Mouse (Mus musculus) limb, embryonic 14.5 days (tissue): Measurements from ENCODE around the gene Vav2. TPM values are rescaled to one million over a fixed set of nuclear protein-coding genes. Genes with fewer than 3 reads are reported as not detected.

Experiments used
- ATAC-seq: fragments of 200-750 bp; cut with Nextera tagmentation; 2 replicates; pipeline ENCODE4 v1.8.0; 2017; ENCODE audit warnings: low read depth, moderate number of reproducible peaks, moderate TSS enrichment; ENCODE audit not compliant: low FRiP score
- DNase-seq: peaks from one replicate; pipeline ENCODE4 v3.0.0-alpha.2; 2015; ENCODE audit warnings: low spot score
- H3K27ac ChIP-seq: fragments of 300-500 bp; sonication (generic); replicated peaks from 2 replicates; pipeline ENCODE4 v1.5.1; 2014; ENCODE audit warnings: low read depth, mild to moderate bottlenecking, low read length, moderate library complexity, mixed read lengths
- H3K27me3 ChIP-seq: fragments of 300-500 bp; sonication (generic); 2 replicates; pipeline ENCODE4 v1.6.1; 2014; ENCODE audit warnings: low read length, mixed read lengths; ENCODE audit not compliant: control insufficient read depth, insufficient read depth
- H3K36me3 ChIP-seq: fragments of 300-500 bp; sonication (generic); 2 replicates; pipeline ENCODE4 v1.6.1; 2014; ENCODE audit warnings: mild to moderate bottlenecking, low read length, moderate library complexity, mixed read lengths; ENCODE audit not compliant: control insufficient read depth, insufficient read depth
- H3K4me1 ChIP-seq: fragments of 300-500 bp; sonication (generic); 2 replicates; pipeline ENCODE4 v1.6.1; 2014; ENCODE audit warnings: antibody characterized with exemption, low read length, mixed read lengths; ENCODE audit not compliant: control insufficient read depth, insufficient read depth
- H3K4me2 ChIP-seq: fragments of 300-500 bp; sonication (generic); replicated peaks from 2 replicates; pipeline ENCODE4 v1.6.1; 2014; ENCODE audit warnings: low read depth, mild to moderate bottlenecking, low read length, moderate library complexity; ENCODE audit not compliant: severe bottlenecking
- H3K4me3 ChIP-seq: fragments of 300-500 bp; sonication (generic); replicated peaks from 2 replicates; pipeline ENCODE4 v1.5.1; 2014; ENCODE audit warnings: low read length
- H3K9ac ChIP-seq: fragments of 300-500 bp; sonication (generic); 2 replicates; pipeline ENCODE4 v1.6.1; 2014; ENCODE audit warnings: mild to moderate bottlenecking, low read depth, low read length, moderate library complexity; ENCODE audit not compliant: severe bottlenecking
- H3K9me3 ChIP-seq: fragments of 300-500 bp; sonication (generic); 2 replicates; pipeline ENCODE4 v1.6.1; 2016; ENCODE audit warnings: low read length; ENCODE audit not compliant: control insufficient read depth
- POLR2A ChIP-seq: fragments of 200-500 bp; IDR thresholded peaks from 2 replicates; pipeline ENCODE4 v1.8.0; 2012; ENCODE audit warnings: inconsistent platforms, mild to moderate bottlenecking, moderate library complexity, borderline replicate concordance; ENCODE audit not compliant: insufficient read depth, insufficient read length; ENCODE audit errors: extremely low read depth
- WGBS: fragments of 180-500 bp; shearing (Covaris S2); extraction: QIAGEN DNeasy Blood & Tissue Kit; methylation state at CpG from one replicate; pipeline ENCODE4 v1.1.7; 2014; 5-methylcytosine and 5-hydroxymethylcytosine counted together
- polyA plus RNA-seq, 2 experiments: library from polyadenylated mRNA; depleted of rRNA in 1 of 2; stranded (reverse) in 1 of 2; unstranded in 1 of 2; fragments of >200 nt; fragmentation: Nextera tagmentation in 1 of 2; extraction: Ambion mirVana in 1 of 2; gene quantifications; 2 replicates each; pipeline versions ENCODE4 v1.2.1 to v1.2.3; 2012 to 2014

Vav2 gene
- polyA plus RNA-seq, 2 experiments: 5.9 to 19.6 TPM

- Histone ChIP-seq H3K4me2 (no peak overlapping the region), H3K36me3 (no peaks in the 10 kb centered on the region), H3K9ac (no peak overlapping the region), H3K9me3 (no peaks in the 10 kb centered on the region), H3K4me3 (no peak overlapping the region), H3K27me3 (no peaks in the 10 kb centered on the region), H3K4me1 (no peaks in the 10 kb centered on the region; the same call in 1 of the 2 replicates), H3K27ac (no peak overlapping the region)
- no peak for ATAC-seq
- no peak for TF ChIP-seq POLR2A
- no peak for DNase-seq
- 92% methylated on average over 3 of the region's 3 CpGs for WGBS
Observed at GRCm38 (mm10) chr2:27311606-27312005, 115.2 kb downstream of the Vav2 start.

- H3K27me3 ChIP-seq: no peaks in the 10 kb centered on the region
- H3K27ac ChIP-seq: no peak overlapping the region
- no peak overlapping the region for H3K4me2 ChIP-seq
- H3K4me1 ChIP-seq: no peaks in the 10 kb centered on the region; the same call in 1 of the 2 replicates
- no peak for TF ChIP-seq POLR2A
- no peak for ATAC-seq
- WGBS: 90% methylated on average over 5 of the region's 5 CpGs
- H3K9me3 ChIP-seq: no peaks in the 10 kb centered on the region
- H3K36me3 ChIP-seq: no peaks in the 10 kb centered on the region
- no peak overlapping the region for H3K9ac ChIP-seq
- no peak overlapping the region for H3K4me3 ChIP-seq
- no peak for DNase-seq
Observed at GRCm38 (mm10) chr2:27310908-27311307, 115.9 kb downstream of the Vav2 start.

- no peak overlapping the region for H3K9ac ChIP-seq
- WGBS: 84% methylated on average over 5 of the region's 5 CpGs
- H3K27ac ChIP-seq: no peak overlapping the region
- no peaks in the 10 kb centered on the region for H3K9me3 ChIP-seq
- no peaks in the 10 kb centered on the region for H3K4me1 ChIP-seq
- TF ChIP-seq POLR2A: no peak
- H3K36me3 ChIP-seq: no peaks in the 10 kb centered on the region
- no peaks in the 10 kb centered on the region for H3K27me3 ChIP-seq
- DNase-seq (no peak), ATAC-seq (no peak)
- H3K4me2 ChIP-seq: no peak overlapping the region
- H3K4me3 ChIP-seq: no peak overlapping the region
Observed at GRCm38 (mm10) chr2:27310221-27310620, 116.6 kb downstream of the Vav2 start.

GRCm38 (mm10) chr2:27306628-27307027 lies 120.2 kb downstream of the Vav2 start:
- H3K27ac ChIP-seq: no peak overlapping the region

GRCm38 (mm10) chr2:27304741-27305140 lies 122.1 kb downstream of the Vav2 start:
- 0 out of 2 replicates have a peak, but pooled peaks cover 1% of the 10 kb centered on the region for H3K36me3 ChIP-seq
- H3K27ac ChIP-seq: no peak overlapping the region
- no peak overlapping the region for H3K4me3 ChIP-seq
- ATAC-seq (no peak), DNase-seq (no peak)
- H3K9me3 ChIP-seq: no peaks in the 10 kb centered on the region
- H3K27me3 ChIP-seq: no peaks in the 10 kb centered on the region
- no peak for TF ChIP-seq POLR2A
- H3K9ac ChIP-seq: no peak overlapping the region
- no peak overlapping the region for H3K4me2 ChIP-seq
- 54% methylated on average over 13 of the region's 13 CpGs for WGBS
- H3K4me1 ChIP-seq: peaks cover 5% of the 10 kb centered on the region; the same call in 1 of the 2 replicates

More at GRCm38 (mm10) chr2:27306628-27307027, 120.2 kb downstream of the Vav2 start:
- no peak overlapping the region for H3K9ac ChIP-seq
- peaks cover 2% of the 10 kb centered on the region; the same call in 1 of the 2 replicates for H3K4me1 ChIP-seq
- no peaks in the 10 kb centered on the region for H3K9me3 ChIP-seq
- H3K27me3 ChIP-seq: no peaks in the 10 kb centered on the region
- WGBS: 88% methylated on average over 8 of the region's 8 CpGs
- ATAC-seq: no peak
- H3K4me2 ChIP-seq: no peak overlapping the region
- DNase-seq: no peak
- no peaks in the 10 kb centered on the region for H3K36me3 ChIP-seq
- no peak overlapping the region for H3K4me3 ChIP-seq
- no peak for TF ChIP-seq POLR2A

- no peak for ATAC-seq
- no peak for DNase-seq
- Histone ChIP-seq H3K4me3 (no peak overlapping the region), H3K27ac (no peak overlapping the region), H3K9me3 (no peaks in the 10 kb centered on the region), H3K27me3 (no peaks in the 10 kb centered on the region), H3K4me2 (no peak overlapping the region), H3K9ac (no peak overlapping the region), H3K4me1 (peaks cover 5% of the 10 kb centered on the region; the same call in 1 of the 2 replicates), H3K36me3 (0 out of 2 replicates have a peak, but pooled peaks cover 6% of the 10 kb centered on the region)
- TF ChIP-seq POLR2A: no peak
Observed at GRCm38 (mm10) chr2:27304074-27304473, 122.8 kb downstream of the Vav2 start.
